Mouse (Mus musculus): ENCODE measurements around the gene Dtx1. TPM values are rescaled to one million over a fixed set of nuclear protein-coding genes. Genes with fewer than 3 reads are reported as not detected.
A peak's percentile ranks its signal among the peaks of the same experiment; 100 is the strongest.

Dtx1 gene
- total RNA-seq, 2 experiments from 2014 or later = 7.4 to 9.2 TPM

DNA sequence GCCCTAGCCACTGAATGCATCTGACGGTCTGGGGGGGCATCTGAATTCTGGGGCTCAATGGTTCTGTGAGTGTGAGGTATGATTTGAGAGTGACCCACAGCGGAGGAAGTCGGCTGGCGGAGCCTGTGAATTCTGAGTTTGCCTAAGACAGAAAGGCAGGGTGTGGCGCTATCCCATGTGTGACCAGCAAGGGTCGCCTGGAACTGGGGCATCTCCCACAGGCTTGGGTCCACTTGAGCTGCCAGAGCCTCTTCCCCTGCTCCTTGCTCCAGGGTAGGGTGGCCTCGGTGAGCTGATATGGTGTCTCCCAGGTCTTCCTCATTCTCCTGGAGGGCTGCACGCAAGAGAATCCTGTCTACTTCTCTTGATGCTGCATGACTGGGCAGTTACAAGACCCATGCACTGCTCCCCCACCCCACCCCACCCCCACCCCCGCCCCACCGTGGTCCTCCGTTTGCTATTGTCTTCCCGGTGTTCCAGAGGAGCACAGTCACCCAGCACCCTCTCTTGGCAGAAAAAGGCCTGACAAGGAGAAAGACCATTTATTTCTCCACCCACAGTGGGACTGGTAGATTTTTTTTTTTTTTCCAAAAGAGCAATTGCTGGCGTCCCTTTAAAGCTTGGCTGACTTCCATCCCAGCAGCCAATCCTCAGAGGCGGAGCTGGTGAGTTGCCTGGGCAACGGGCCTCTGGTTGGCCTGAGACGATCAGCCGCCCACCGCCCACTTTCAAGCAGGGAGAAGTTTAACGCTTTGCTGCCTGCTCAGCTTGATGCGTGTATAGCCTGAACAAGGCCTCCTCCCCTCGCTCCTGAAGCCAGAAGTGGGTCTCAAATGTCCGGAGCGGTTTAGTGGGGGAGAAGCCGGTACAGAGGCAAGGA lies 31.8 kb downstream of the Dtx1 start:
- peak; percentile 87 for DNase-seq

DNA sequence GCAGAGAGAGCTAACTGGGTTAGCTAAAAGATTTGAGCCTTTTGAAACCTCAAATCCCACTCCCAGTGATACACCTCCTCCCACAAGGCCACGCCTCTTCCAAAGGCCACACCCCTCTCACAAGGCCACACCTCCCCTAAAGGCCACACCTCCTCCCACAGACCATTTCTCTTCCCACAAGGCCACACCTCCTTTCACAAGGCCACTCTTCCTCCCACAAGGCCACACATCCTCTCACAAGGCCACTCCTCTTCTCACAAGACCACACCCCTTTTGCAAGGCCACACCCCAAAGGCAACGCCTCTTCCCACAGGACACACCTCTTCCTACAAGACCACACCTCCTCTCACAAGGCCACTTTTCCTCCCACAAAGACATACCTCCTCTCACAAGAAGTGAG lies 34.2 kb downstream of the Dtx1 start:
- peak; percentile 28 for DNase-seq

DNA sequence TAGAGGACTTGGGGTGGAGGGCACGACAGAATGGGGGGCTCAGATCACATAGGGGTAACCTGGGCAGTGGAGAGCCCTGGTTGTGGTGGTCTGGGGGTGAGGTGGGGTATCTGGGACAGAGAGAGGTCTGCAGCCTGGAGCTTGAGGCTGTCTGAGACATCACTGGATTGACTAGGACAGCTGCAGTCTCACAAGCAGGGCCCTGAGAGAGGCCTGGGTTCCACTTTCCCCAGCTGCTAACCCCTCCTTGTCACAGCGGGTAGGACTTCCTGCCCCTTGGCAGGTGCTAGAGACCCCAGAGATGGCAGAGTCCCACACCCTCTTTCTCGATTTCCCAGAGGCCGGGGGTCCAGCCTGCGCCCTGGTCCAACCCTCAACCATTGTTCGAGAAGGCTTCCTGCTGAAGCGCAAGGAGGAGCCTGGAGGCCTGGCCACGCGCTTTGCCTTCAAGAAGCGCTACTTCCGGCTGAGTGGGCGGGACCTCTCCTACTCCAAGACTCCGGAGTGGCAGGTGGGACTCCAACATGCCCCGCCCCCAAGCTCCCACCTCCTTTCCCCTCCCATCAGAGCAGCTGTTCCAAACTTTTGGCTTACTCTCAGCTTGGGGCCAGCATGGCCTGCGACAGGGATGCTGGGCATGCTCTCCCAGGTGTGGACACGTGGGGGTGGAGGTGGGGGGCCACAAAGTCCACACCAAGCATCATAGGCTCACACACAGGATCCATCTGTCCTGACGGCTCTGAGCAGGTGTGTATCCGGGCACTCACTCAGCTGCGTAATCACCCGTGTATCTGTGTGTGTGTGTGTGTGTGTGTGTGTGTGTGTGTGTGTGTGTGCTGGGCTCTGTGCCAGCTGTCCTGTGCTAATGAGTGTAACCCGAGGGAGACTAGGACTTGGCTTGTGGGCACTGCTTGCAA lies 37.2 kb downstream of the Dtx1 start:
- DNase-seq = no peak

DNA sequence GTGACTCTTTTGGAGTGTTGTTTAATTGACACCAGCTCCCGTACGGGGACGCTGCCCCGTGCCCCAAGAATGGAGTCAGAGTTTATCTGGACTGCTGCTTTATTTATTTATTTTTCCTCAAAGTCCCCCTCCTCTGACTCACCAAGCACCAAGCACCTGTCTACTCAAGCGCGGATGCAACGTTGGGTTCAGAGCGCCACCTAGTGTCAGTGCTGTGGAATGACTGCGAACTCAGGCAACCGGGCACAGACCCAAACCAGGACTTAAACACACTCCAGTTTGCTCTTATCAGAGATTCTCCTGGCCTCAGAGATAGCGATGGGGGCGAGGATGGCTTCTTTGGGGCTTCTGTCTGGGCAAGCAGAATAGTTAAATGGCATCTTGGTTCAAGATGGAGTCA lies 38.1 kb downstream of the Dtx1 start:
- DNase-seq = peak; percentile 78

DNA sequence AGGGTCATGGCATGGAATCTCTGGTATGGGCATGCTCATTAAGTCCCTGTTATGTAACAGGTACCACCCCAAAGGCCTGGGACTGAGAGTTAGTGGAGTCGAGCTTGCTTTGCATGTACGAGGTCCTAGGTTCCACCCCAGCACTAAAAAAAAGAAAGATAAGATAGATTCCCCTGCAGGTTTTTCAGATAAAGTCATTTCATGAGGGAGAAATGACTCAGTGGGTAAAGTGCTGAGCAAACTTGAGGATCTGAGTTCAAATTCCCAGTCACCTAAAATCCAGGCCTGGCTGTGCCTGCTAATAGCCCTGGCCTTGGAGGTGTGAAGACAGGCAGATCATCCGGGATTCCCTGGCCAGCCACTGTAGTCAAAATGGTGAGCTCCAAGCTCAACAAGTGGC lies 39.9 kb downstream of the Dtx1 start:
- DNase-seq = no peak

DNA sequence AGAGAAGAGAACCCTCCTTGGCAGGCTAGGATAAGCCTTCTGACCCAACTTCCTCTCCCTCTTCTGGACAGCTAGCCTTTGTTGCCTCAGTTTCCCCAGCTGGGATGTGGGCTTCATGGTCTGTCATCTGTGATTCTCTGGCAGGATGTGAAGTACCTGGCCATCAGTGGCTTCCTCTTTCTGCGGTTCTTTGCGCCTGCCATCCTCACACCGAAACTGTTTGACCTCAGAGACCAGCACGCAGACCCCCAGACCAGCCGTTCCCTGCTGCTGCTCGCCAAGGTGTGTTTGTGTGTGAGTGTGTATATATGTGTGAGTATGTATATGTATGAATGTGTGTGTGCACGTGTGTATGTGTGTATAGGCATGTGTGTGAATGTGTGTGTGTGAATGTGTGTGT lies 41.6 kb downstream of the Dtx1 start:
- DNase-seq = no peak

DNA sequence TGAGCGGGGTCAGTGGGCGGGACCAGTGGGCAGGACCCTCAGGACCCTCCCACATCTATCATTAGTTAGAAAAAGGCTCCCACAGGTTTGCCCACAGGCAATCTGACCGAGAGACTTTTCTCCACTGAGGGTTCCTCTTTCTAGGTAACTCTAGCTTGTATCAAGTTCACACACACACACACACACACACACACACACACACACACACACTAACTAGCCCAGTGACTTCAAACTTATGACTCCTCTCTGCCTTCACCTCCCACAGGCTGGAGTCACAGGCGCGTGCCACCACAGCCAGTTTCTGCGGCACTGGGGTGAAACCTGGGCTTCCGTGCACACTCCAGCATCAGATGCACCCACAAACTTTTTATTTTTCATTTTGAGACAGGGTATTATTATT lies 43.0 kb downstream of the Dtx1 start:
- DNase-seq = no peak

DNA sequence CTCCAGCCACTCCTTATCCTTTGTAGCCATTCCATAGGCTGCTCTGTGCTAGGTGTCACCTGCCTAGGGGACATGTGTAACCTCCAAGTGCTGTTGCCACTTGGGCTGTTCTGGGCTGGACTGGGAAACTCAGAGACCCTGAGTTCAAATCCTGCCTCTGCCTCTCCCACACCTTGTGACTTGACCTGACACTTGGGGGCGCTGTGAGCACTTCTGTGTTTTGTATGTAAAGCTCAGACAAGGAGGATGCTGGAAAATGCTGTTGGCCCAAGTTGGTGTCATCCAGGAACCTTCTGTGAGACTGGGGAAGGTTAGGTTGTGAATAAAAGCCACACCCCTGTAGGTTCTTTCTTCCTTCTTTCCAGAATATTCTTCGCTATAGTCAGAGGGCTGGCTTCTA lies 46.8 kb downstream of the Dtx1 start:
- no peak for DNase-seq

DNA sequence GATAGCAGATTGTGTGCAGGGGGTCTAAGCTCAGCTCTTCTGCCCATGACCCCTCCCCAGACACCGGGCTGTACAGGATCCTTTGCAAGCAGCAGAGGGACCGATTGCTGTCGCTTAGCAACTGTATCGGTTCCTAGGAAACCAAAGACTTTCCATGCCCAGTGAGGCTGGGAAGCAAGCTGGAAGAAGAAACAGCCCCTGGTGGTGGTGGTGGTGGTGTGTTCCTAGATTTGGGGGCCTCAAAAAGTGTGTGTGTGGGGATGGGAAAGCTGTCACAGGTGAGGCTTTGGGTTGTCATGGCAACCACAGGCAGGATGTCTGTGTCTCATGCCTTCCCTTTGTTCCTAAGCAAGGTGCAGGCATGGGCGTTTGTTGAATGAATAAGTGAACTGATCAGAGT lies 50.9 kb downstream of the Dtx1 start:
- DNase-seq = no peak

DNA sequence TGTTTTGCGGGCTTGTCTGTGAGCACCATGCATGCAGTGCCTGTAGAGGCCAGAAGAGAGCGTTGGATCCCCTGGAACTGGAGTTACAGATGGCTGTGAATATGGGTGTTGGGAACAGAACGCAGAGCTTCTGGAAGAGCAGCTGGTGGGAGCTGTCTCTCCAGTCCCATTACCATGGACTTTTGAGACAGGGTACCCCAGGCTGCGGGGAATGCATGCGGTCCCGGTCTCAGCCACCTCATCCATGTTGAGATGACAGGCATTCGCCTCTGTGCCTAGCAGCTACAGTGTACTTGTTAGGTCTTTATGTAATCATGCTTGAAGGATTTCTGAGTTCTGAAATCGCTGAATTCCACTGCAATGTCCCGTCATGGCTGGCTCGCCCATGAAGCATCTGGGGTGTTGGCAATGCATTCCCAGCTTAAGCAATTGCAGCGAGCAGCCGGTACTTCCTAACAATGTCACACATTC lies 55.4 kb downstream of the Dtx1 start:
- no peak for DNase-seq

DNA sequence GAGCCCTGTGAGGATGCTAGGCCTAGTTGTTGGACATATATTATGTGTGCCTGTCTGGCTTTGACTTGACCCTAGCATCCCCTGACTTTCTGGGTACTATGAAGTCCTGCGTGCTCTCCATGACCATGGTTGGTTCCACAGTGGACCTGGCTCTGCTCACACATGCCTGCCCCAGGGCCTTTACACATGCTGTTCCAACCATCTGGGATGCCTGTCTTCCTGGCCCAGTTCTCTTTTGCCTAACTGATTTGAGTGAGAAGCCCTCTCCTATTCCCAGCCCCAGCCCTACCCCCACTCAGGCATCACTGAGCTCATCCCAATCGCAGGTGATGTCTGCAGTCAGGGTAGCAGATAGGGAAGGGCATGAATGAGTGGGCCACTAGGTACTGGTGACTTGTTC lies 57.9 kb downstream of the Dtx1 start:
- DNase-seq = no peak

DNA sequence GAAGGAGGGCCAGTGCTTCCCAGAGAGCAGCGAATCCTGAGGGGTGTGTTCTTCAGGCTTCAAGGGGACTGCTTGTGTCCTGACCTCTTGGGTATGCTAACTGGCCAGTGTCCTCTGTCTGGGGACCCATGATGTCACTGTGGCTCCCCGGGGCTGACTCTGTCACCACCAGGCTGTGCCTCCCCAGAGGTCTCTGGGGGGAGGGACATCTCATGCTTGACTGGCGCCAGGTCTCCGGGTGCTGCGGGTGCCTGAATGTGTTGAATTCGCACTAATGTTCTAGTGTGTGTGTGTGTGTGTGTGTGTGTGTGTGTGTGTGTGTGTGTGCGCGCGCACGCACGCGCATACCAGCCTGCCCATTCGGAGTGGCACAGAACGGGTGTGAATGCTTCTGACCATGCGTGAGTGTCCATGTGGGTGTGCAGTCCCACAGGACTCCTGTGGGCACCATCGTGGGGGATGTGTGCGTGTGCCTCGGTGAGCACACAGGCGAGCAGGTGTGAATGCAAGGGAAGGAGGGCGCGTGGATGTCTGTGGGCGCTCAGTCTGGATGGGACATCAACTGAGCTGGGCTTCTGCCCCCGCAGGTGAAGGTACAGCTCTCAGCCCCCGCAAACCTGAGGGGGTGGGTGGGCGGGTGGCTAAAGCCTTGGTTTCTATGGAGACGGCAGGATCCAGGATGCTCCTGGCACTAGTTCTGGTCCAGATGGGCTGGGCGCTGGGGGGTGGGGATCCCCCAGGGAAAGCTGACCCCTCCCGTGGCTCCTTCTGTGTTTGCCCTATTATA lies 58.6 kb downstream of the Dtx1 start:
- DNase-seq = no peak

DNA sequence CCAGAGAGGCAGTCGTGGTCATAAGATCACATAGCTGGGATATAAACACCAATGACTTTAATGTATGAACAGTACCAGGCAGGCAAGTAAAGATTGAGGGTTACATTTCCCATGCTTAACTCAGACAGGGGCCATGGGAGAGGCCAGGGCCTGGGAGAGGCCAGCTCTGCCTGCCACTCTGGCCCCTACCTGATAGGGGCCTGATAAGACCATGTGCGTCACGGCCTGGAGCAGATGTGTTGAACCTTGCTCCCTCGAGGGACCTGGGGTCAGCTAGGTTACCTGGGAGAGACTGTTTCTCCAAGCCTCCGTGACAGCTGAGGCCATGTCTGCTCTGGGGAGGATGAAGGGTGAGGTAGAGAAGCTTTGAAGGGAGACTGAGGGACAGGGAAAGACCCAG lies 60.5 kb downstream of the Dtx1 start:
- DNase-seq = no peak

DNA sequence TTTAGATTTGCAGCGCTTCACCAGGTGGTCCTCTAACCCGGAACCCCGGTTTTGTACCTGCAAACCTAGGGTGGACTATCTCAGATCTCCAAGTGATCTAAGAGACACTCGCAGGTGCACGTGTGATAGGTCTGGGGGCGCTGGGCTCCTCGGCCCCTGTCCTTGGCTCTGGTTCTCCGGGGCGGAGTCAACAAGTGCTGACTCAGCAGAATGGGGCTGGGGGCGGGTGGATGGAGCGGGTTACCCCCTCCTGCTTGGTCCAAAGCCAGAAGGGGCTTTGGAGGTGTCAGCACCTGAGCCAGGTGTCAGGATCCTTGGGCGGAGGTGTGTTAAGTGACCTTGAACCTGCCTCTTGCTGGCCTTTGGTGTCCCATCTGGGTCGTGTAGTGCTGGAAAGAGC lies 61.8 kb downstream of the Dtx1 start:
- no peak for DNase-seq

DNA sequence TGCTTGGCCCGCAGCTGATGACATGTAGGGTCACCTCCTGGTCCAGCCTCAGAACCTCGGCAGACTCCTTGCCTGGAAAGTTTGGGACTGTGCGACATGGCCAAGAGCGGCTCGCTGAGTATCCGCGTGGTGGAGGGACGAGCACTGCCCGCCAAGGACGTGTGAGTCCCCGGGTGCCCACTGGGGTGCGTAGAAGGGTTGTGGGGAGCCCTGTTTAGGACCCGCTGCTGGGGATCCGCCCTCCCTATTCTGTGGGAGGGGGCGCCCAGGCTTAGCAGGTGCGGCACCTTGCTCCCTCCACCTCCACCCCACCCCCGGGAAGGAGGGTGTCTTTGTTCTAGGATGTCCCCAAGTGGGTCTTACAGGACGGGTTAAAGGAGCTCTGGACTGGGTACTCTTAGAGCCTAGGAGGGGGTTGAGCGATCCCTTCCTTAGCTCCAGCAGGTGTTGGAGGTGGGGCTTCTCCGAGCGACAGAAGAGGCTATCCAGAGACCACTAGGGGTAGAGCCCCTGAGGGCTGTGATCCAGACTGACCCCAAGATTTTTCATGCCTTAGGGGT lies 62.3 kb downstream of the Dtx1 start:
- no peak for DNase-seq

DNA sequence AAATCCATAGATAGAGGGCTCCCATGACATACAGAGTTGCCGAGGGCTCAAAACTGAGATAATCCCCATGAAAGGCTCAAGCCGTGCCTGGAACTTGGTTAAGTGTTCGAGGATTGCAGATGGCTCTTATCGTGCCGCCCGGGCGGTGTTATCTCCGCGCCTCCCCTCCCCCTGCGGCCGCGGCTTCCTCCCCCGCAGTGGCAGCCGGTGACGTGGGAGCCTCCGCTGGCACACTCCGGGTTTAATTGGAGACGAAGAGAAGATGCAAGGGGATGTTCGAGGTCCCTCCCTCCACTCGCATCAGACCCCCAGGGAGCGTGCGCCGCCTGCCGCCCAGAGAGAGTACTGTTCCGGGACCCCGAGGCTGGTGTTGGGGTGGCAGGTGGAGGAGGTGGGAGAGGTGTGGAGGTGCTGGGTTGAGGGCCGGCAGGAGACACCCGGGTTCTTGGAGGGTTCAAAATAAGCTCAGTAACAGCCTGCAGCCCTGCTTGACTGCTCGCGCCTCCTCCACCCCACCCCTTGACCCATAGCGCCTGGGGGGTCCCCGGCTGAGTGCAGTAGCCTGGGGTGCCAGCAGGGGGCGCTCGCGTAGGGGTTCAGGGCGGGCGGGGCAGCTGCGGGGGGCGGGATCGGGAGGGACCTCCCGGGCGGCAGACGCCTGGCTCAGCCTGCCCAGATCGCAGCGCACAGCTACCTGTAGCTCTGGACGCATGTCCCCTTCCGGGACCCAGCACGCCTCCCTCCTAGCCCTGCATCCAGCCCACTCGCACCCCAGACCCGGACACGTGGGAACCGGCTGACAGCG lies 63.0 kb downstream of the Dtx1 start, which contains the start of gene Rasal1:
TSS of gene Rasal1 (plus strand) at position 244 of the 805 bp plus-strand sequence.
- peak; percentile 82 for DNase-seq

DNA sequence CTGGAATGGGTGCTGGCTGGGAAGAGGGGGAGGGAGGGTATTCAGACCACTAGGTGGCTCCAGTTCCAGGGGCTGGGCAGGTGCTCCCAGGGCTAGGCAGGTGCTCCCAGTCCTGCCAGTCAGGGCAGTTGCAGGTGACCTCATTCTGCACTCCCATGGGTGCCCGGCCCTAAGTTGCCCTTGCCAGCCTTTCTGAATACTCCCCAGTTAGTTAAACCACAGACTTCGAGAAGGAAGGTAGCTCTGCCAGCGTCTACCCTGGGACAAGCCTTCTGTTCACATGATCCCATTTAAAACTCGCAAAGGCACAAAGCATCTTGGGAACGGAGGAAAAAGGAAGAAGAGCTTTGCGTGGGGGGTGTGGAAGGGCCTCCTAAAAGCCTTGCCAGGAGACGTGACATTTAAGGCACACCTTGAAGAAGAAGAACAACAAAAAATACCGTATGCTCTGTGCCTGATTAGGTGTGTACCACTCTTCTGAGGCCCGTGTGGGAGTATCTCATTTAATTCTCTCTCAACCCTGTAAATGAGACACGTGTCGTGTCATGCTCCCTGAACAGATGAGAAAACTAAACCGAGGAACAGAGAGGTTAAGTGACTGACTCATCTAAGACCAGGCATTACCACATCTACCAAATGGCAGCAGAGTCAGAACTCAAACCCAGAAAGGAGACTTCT lies 63.8 kb downstream of the Dtx1 start:
- no peak for DNase-seq

DNA sequence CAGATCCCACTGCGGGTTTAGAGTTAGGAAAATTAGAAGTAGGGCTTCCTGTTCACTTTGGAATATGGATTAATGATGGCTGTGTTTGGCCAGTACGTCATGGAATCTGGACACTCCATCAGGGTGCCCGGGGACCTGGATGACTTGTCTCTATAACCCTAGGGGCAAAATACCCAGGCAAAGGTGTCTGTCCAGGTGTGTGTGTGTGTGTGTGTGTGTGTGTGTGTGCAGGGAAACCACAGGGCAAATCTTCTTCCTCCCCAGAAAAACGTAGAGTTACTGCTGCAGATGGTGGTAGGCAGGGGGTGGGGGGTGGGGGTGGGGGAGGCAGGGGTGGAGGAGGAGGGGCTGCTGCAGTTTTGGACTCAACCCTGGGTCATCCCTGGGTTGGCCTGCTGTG lies 64.4 kb downstream of the Dtx1 start:
- no peak for DNase-seq

DNA sequence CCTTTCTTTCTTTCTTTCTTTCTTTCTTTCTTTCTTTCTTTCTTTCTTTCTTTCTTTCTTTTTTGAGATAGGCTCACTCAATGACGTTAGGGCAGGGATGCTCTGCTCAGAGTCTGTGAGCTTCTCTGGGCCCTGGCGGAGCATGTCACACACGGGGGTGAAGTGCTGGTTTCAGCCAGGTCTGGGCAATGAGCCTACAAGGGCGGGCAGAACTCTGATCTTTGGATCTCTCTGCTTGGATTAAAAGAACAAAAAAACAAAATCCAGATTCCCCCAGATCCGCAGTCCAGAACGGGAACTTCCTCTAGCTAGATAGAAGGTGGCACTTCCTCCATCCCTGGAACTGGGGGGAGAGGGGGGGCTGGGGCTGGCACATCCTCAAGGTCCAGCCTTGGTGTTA lies 65.9 kb downstream of the Dtx1 start:
- peak; percentile 68 for DNase-seq

DNA sequence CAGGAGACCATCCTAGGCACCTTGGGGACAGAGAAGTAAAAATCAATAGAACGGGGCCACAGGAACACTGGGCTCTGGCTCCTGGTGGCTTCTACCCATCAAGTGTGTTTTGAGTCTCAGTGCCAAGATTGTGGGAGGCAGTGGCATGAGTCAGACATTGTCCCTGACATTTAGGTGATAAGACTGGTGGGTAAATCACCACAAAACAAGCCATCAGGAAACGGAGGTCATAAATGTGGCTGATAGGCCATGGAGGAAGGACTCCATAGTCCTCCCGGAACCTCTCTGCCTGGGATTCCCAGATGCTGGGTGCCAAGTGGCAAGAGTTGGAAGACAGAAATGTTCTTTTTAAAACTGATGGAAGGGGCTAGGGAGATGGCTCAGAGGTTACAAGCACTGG lies 67.5 kb downstream of the Dtx1 start:
- DNase-seq = peak; percentile 67

Data from adrenal gland, postnatal 10 days (tissue).